Mouse (Mus musculus) thymus, postnatal 0 days (tissue): ENCODE measurements around the gene A730061H03Rik. TPM values are rescaled to one million over a fixed set of nuclear protein-coding genes. Genes with fewer than 3 reads are reported as not detected.
A peak's percentile ranks its signal among the peaks of the same experiment; 100 is the strongest.

Experiments
- DNase-seq: peaks from one replicate; pipeline ENCODE4 v3.0.0-alpha.2; 2015; ENCODE audit warnings: low spot score
- polyA plus RNA-seq: library from polyadenylated mRNA; unstranded; fragments of >200 nt; fragmentation: Nextera tagmentation; extraction: Ambion mirVana; gene quantifications from 2 replicates; pipeline ENCODE4 v1.2.1, GENCODE M21; 2015

A730061H03Rik gene
- polyA plus RNA-seq, 1 experiment from 2014 or later: 3.2 TPM

- DNase-seq: no peak
These were observed 8.4 kb downstream of the A730061H03Rik start for GRCm38 (mm10) chr14:55551794-55552193.

GRCm38 (mm10) chr14:55551347-55551746 is 8.9 kb downstream of the A730061H03Rik start:
- no peak for DNase-seq

GRCm38 (mm10) chr14:55550191-55550590 is 10.0 kb downstream of the A730061H03Rik start:
- DNase-seq: no peak

GRCm38 (mm10) chr14:55544334-55544733 is 15.9 kb downstream of the A730061H03Rik start:
- no peak for DNase-seq

- no peak for DNase-seq
These were observed 17.9 kb downstream of the A730061H03Rik start for GRCm38 (mm10) chr14:55542268-55542667.

- no peak for DNase-seq
These were observed 19.4 kb downstream of the A730061H03Rik start for GRCm38 (mm10) chr14:55540787-55541321.

GRCm38 (mm10) chr14:55540067-55540786 is 20.0 kb downstream of the A730061H03Rik start, which contains the start of gene Pck2:
Pck2 (plus strand) TSS chr14:55540266.
- no peak for DNase-seq

- DNase-seq: peak; percentile 32
These were observed 24.0 kb downstream of the A730061H03Rik start for GRCm38 (mm10) chr14:55536116-55536745.

GRCm38 (mm10) chr14:55527940-55528339 is 32.3 kb downstream of the A730061H03Rik start:
- peak; percentile 49 for DNase-seq

- DNase-seq: no peak
These were observed 33.5 kb downstream of the A730061H03Rik start for GRCm38 (mm10) chr14:55526674-55527073.

GRCm38 (mm10) chr14:55524785-55525184 is 35.4 kb downstream of the A730061H03Rik start, which contains the start of gene Nrl:
Nrl (minus strand) TSS chr14:55524981.
- no peak for DNase-seq

GRCm38 (mm10) chr14:55524062-55524461 is 36.1 kb downstream of the A730061H03Rik start:
- DNase-seq: no peak

- DNase-seq: no peak
These were observed 39.5 kb downstream of the A730061H03Rik start for GRCm38 (mm10) chr14:55520451-55521361.

GRCm38 (mm10) chr14:55519604-55520003 is 40.6 kb downstream of the A730061H03Rik start:
- DNase-seq: no peak

GRCm38 (mm10) chr14:55518897-55519296 is 41.3 kb downstream of the A730061H03Rik start:
- no peak for DNase-seq

- no peak for DNase-seq
These were observed 44.4 kb downstream of the A730061H03Rik start for GRCm38 (mm10) chr14:55515846-55516245.

GRCm38 (mm10) chr14:55513927-55514326 is 46.3 kb downstream of the A730061H03Rik start:
- no peak for DNase-seq

GRCm38 (mm10) chr14:55511037-55511436 is 49.2 kb downstream of the A730061H03Rik start:
- DNase-seq: no peak

- no peak for DNase-seq
These were observed 50.0 kb downstream of the A730061H03Rik start, which contains the start of gene Cpne6 for GRCm38 (mm10) chr14:55510125-55510731. Cpne6 (plus strand) TSS chr14:55510445.
